In the genomic region with DNA sequence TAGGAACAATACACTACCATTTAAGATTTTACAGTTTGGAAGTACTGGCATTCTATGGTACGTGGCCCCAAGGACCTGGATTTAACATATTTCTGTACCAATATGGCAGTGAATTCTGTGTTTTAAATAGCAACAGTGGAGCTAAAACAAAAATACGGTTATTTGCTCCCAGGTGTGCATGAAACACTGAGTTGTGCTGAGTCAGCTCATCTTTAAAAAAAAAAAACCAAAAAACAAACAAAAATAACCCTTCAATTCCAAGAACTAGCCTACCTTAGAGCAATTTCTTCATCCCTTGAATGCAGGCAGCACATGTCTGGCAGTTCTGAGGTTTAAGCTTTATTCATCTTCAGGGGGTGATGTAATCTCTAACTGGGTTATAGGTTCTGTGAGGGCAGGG, we compare ENCODE assay signal across 18 mouse cellular contexts. TPM values are rescaled to one million over a fixed set of nuclear protein-coding genes. Genes with fewer than 3 reads are reported as not detected.
A peak's percentile ranks its signal among the peaks of the same experiment; 100 is the strongest.
DNase-seq lines count a peak whose midpoint lies in the region; TF ChIP-seq lines count a peak whose summit lies in the region.
"Had no signal": no experiment of that assay in that cellular context is flagged by ENCODE, and none has a peak within 500 bp of the region (broad histone marks: within the 10 kb centered on the region; RNA-seq: fewer than 3 reads in every experiment).

No protein-coding gene starts in this region.

- H3K4me2 ChIP-seq in CH12.LX (ENCODE audit: insufficient read depth, low read depth, poor library complexity, severe bottlenecking) = no peak overlapping the region
- H3K4me2 ChIP-seq: embryonic facial prominence, embryonic 12.5 days; forebrain, embryonic 13.5 days; forebrain, embryonic 15.5 days had no signal

- no peak overlapping the region for H3K4me3 ChIP-seq in kidney, adult 2 months (ENCODE audit: insufficient read depth, low read depth, low read length)
- no peak overlapping the region for H3K4me3 ChIP-seq in CH12.LX (replicated peaks in 1 of 3; ENCODE audit: low read depth in 2 of 3, low read length in 2 of 3, poor library complexity in 1 of 3)
- H3K4me3 ChIP-seq in MEL (ENCODE audit: control insufficient read depth in 1 of 2, insufficient read depth in 1 of 2, low read depth in 2 of 2, low read length in 2 of 2) = no peak overlapping the region
- H3K4me3 ChIP-seq: embryonic facial prominence, embryonic 10.5 days; embryonic facial prominence, embryonic 12.5 days; forebrain, embryonic 13.5 days; forebrain, embryonic 15.5 days had no signal

- H3K9ac ChIP-seq in CH12.LX (ENCODE audit: insufficient read depth, low read depth) (no peak overlapping the region), MEL (ENCODE audit: control insufficient read depth, low read depth, low read length, poor library complexity, severe bottlenecking) (no peak overlapping the region)
- H3K9ac ChIP-seq: embryonic facial prominence, embryonic 12.5 days; forebrain, embryonic 13.5 days; forebrain, embryonic 15.5 days; forebrain, postnatal 0 days had no signal

- in situ Hi-C loops in CH12.LX (cut with MboI; ENCODE audit: low pct_ligation_motif_present, low pct_unique_long_range_greater_than_20kb, low sequenced_read_pairs) = no loop called here

- H3K27ac ChIP-seq in kidney, adult 2 months (ENCODE audit: insufficient read depth, low read depth, low read length) = 0 out of 2 replicates have a peak overlapping the region, but pooled peaks have one; percentile 54
- H3K27ac ChIP-seq in CH12.LX (ENCODE audit: insufficient read depth, low read depth) (no peak overlapping the region), MEL (ENCODE audit: control insufficient read depth, low read depth, low read length) (no peak overlapping the region)
- H3K27ac ChIP-seq: embryonic facial prominence, embryonic 10.5 days; embryonic facial prominence, embryonic 12.5 days; forebrain, embryonic 13.5 days; forebrain, embryonic 15.5 days had no signal

- TF ChIP-seq EP300 in CH12.LX (IDR thresholded peaks at IDR 0.05; ENCODE audit: low read length) (no peak), MEL (IDR thresholded peaks at IDR 0.05; ENCODE audit: low read depth in 1 of 2, low read length in 2 of 2) (no peak)

- no peak for DNase-seq in kidney, adult 2 months
- DNase-seq in kidney, postnatal 10 days = no peak
- DNase-seq in CH12.LX (ENCODE audit: extremely low read depth) = no peak
- no peak for DNase-seq in MEL (ENCODE audit: low read depth, low spot score)
- no peak for DNase-seq in lung, adult 18-20 months
- DNase-seq in right cerebral cortex, adult 2 months (ENCODE audit: low spot score in 2 of 2) = no peak
- DNase-seq: B cell, adult 2 months; cerebellum, adult 11-12 months; cerebellum, adult 2 months; cerebellum, adult 9-10 months; cerebellum, postnatal 10 days; cerebellum, postnatal 25 days; forebrain, postnatal 0 days had no signal

- no peaks in the 10 kb centered on the region for H3K27me3 ChIP-seq in kidney, adult 2 months (replicated peaks; ENCODE audit: control insufficient read depth, insufficient read depth, low read length)
- peaks cover 4% of the 10 kb centered on the region for H3K27me3 ChIP-seq in CH12.LX (replicated peaks)
- H3K27me3 ChIP-seq in MEL (ENCODE audit: control insufficient read depth in 1 of 2, insufficient read depth in 2 of 2, low read length in 2 of 2) = peaks cover 0 to 9% of the 10 kb centered on the region in 2 experiments; a peak in 3 of 4 replicates
- H3K27me3 ChIP-seq: forebrain, embryonic 13.5 days; forebrain, embryonic 15.5 days had no signal

- no peak for TF ChIP-seq CTCF in kidney, adult 2 months (conservative IDR thresholded peaks at IDR 0.05; ENCODE audit: insufficient read depth, insufficient read length, low read depth, low read length)
- TF ChIP-seq CTCF in CH12.LX (conservative IDR thresholded peaks at IDR 0.05 in 1 of 2, IDR thresholded peaks at IDR 0.05 in 1 of 2; ENCODE audit: low read depth in 2 of 2, low read length in 2 of 2) (no peak), MEL (IDR thresholded peaks at IDR 0.05 in 2 of 3, conservative IDR thresholded peaks at IDR 0.05 in 1 of 3; ENCODE audit: control insufficient read depth in 1 of 3, insufficient read depth in 1 of 3, low read depth in 2 of 3, low read length in 3 of 3, poor library complexity in 1 of 3, severe bottlenecking in 1 of 3) (no peak)

- H3K79me2 ChIP-seq in CH12.LX (replicated peaks; ENCODE audit: control insufficient read depth, extremely low read depth, insufficient read depth, poor library complexity, severe bottlenecking) = no peaks in the 10 kb centered on the region
- no peaks in the 10 kb centered on the region for H3K79me2 ChIP-seq in MEL (ENCODE audit: control insufficient read depth, insufficient read depth, low read length, poor library complexity)

- no peak for TF ChIP-seq POLR2A in kidney, adult 2 months (IDR thresholded peaks at IDR 0.05; ENCODE audit: low read depth, low read length)
- TF ChIP-seq POLR2A in CH12.LX (IDR thresholded peaks at IDR 0.05; ENCODE audit: low read depth, low read length) (no peak), MEL (IDR thresholded peaks at IDR 0.05; ENCODE audit: control insufficient read depth in 1 of 2, insufficient read depth in 1 of 2, low read depth in 1 of 2, low read length in 2 of 2, poor library complexity in 1 of 2) (no peak)

- TF ChIP-seq RAD21 in CH12.LX (IDR thresholded peaks at IDR 0.05; ENCODE audit: low read depth, low read length) (no peak), MEL (IDR thresholded peaks at IDR 0.05; ENCODE audit: low read depth, low read length) (no peak)

- WGBS in kidney, adult 2 months = 61% methylated on average over 2 of the region's 2 CpGs

- dilution Hi-C loops in CH12.LX (cut with MboI; ENCODE audit: extremely low pct_ligation_motif_present, extremely low pct_unique_long_range_greater_than_20kb, low sequenced_read_pairs) = no loop called here

- H3K9me3 ChIP-seq in CH12.LX (replicated peaks; ENCODE audit: low read length) (peaks cover 2% of the 10 kb centered on the region), MEL (replicated peaks; ENCODE audit: insufficient read depth, low read length) (no peaks in the 10 kb centered on the region)
- H3K9me3 ChIP-seq: embryonic facial prominence, embryonic 10.5 days; embryonic facial prominence, embryonic 12.5 days; forebrain, embryonic 13.5 days; forebrain, embryonic 15.5 days; G1E had no signal

- H3K36me3 ChIP-seq in kidney, adult 2 months (ENCODE audit: control insufficient read depth, insufficient read depth, low read length) = no peaks in the 10 kb centered on the region
- H3K36me3 ChIP-seq in CH12.LX (replicated peaks in 1 of 2; ENCODE audit: control insufficient read depth in 1 of 2, insufficient read depth in 1 of 2, low read length in 1 of 2) (no peaks in the 10 kb centered on the region), MEL (ENCODE audit: control insufficient read depth in 1 of 2, insufficient read depth in 2 of 2, low read length in 2 of 2) (no peaks in the 10 kb centered on the region)
- H3K36me3 ChIP-seq: embryonic facial prominence, embryonic 12.5 days; forebrain, embryonic 15.5 days; G1E had no signal

- peaks cover 59% of the 10 kb centered on the region for H3K4me1 ChIP-seq in kidney, adult 2 months (ENCODE audit: control insufficient read depth, insufficient read depth, low read length)
- H3K4me1 ChIP-seq in CH12.LX (ENCODE audit: control insufficient read depth in 1 of 2, insufficient read depth in 2 of 2) (peaks cover 0 to 7% of the 10 kb centered on the region in 2 experiments; a peak in 2 of 4 replicates), MEL (ENCODE audit: control insufficient read depth in 1 of 2, insufficient read depth in 2 of 2, low read length in 2 of 2) (no peaks in the 10 kb centered on the region)

TF ChIP-seq in CH12.LX, 34 proteins besides CTCF, POLR2A, EP300 and RAD21:
- TF ChIP-seq HCFC1 (IDR thresholded peaks at IDR 0.05; ENCODE audit: low read depth, low read length) (no peak), MAFK (IDR thresholded peaks at IDR 0.05; ENCODE audit: insufficient replicate concordance, low read length) (peak; percentile 80)

TF ChIP-seq in MEL, 35 proteins besides CTCF, POLR2A, EP300 and RAD21:
- TF ChIP-seq ELF1 (IDR thresholded peaks at IDR 0.05; ENCODE audit: low read depth, low read length) (no peak), MAFK (IDR thresholded peaks at IDR 0.05; ENCODE audit: borderline replicate concordance, low read depth, low read length) (peak; percentile 64)

RNA-seq across cellular contexts. Expression of gene Itga6, which starts 45.8 kb away (rescaled TPM):
- 58.7 and 60.3 TPM in 2 replicates for polyA plus RNA-seq in kidney, adult 2 months (2012; rRNA removed)
- total RNA-seq in CH12.LX (2012; rRNA removed) = 3.9 and 6.1 TPM in 2 replicates
- total RNA-seq in CH12.LX (2014; rRNA removed) = 10.9 and 11.5 TPM in 2 replicates
- 11.2 and 13.9 TPM in 2 replicates for polyA plus RNA-seq in CH12.LX (2012; ENCODE audit: insufficient read length, low read depth)
- 1.0 and 2.1 TPM in 2 replicates for total RNA-seq in MEL (2012; rRNA removed)
- 1 to 10 TPM in 1 of 2 experiments, not detected in 1; 2.7 TPM for polyA plus RNA-seq in MEL (2012; ENCODE audit: insufficient read depth in 1 of 2, insufficient read length in 2 of 2, low read depth in 1 of 2, low replicate concordance in 2 of 2, missing spikeins in 1 of 2)
